Mouse (Mus musculus): ENCODE data around the gene Rtf1.
"Not testable (repeated sequence)": the region's sequence is repeated elsewhere in the genome, so short reads cannot be mapped to it uniquely, and the experiment has no call there.

Rtf1 gene

GRCm38 (mm10) chr2:119674525-119675214 is at the start of gene Rtf1:
Gene Rtf1 (plus strand): TSS chr2:119675068.
- DNase-seq (ENCODE audit: low spot score), result peak; percentile 86

- no peak for DNase-seq (ENCODE audit: low spot score)
These were observed 38.1 kb upstream of the Rtf1 start for GRCm38 (mm10) chr2:119636781-119637180.

GRCm38 (mm10) chr2:119641214-119641912 is 33.5 kb upstream of the Rtf1 start:
- DNase-seq (ENCODE audit: low spot score), result no peak

- DNase-seq (ENCODE audit: low spot score), result no peak
These were observed 30.6 kb upstream of the Rtf1 start for GRCm38 (mm10) chr2:119644254-119644653.

- DNase-seq (ENCODE audit: low spot score), result peak; percentile 86
These were observed 12.4 kb upstream of the Rtf1 start, which contains the start of gene Ndufaf1 for GRCm38 (mm10) chr2:119662220-119663182. Gene Ndufaf1 (minus strand): TSS chr2:119662827.

DNA sequence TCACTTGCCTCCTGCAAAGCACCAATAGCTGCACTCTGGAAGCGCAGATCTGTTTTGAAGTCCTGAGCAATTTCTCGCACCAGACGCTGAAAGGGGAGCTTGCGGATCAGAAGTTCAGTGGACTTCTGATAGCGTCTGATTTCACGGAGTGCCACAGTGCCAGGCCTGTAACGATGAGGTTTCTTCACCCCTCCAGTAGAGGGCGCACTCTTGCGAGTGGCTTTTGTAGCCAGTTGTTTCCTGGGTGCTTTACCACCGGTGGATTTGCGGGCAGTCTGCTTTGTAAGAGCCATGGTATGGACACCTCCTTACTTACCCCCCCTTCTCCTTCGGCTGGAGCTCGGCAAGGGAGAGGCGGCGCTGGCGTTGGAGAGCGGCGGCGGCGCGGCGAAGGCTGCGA is 9.1 kb upstream of the Rtf1 start:
- DNase-seq (ENCODE audit: low spot score), result not testable (repeated sequence)

DNA sequence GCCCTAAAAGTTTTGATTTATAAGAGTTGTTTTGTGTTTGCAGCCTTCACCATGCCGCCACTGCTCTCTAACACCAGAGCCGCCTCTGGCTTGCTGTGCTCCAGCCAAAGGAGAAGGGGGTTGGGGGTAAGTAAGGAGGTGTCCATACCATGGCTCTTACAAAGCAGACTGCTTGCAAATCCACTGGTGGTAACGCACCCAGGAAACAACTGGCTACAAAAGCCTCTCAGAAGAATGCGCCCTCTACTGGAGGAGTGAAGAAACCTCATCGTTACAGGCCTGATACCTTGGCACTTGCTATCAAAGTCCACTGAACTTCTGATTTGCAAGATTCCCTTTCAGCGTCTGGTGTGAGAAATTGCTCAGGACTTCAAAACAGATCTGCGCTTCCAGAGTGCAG is 5.9 kb upstream of the Rtf1 start:
- peak; percentile 63 for DNase-seq (ENCODE audit: low spot score)

- peak; percentile 45 for DNase-seq (ENCODE audit: low spot score)
These were observed 432 bp downstream of the Rtf1 start for GRCm38 (mm10) chr2:119675215-119675784.

DNA sequence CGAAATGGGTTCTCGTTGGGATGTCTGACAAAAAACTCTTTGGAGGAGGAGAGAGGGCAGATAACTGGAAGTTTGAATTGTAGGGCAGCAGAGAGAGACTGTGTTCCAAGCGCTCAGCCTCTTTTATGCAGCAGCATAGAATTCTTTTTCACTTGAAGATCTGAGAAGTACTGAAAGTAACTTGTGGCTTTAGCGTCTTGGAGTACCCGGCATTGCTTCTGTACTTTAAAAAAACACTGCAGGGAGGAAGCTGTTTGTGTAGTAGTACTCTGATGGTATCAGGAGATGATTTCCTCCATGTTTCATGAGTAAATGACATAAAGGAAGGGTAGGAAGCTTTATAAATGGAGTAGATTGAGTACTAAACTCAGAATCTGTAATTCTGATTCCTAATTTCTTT is 963 bp downstream of the Rtf1 start:
- DNase-seq (ENCODE audit: low spot score), result no peak

DNA sequence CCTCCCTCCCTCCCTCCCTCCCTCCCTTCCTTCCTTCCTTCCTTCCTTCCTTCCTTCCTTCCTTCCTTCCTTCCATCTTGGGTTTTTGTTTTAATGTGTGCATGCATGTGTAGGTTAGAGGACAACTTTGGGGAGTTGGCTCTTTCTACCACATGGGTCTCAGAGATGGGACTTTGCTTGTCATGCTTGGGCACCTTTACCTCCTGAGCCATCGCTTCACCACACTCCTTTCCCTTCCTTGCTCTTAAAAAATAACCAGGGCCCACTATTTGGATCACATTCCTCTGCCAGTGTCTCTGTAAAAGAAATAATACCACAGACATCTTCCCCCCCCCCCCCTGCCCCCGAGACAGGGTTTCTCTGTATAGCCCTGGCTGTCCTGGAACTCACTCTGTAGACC is 8.8 kb downstream of the Rtf1 start:
- no peak for DNase-seq (ENCODE audit: low spot score)

- no peak for DNase-seq (ENCODE audit: low spot score)
These were observed 17.3 kb downstream of the Rtf1 start for GRCm38 (mm10) chr2:119692003-119692701.

DNA sequence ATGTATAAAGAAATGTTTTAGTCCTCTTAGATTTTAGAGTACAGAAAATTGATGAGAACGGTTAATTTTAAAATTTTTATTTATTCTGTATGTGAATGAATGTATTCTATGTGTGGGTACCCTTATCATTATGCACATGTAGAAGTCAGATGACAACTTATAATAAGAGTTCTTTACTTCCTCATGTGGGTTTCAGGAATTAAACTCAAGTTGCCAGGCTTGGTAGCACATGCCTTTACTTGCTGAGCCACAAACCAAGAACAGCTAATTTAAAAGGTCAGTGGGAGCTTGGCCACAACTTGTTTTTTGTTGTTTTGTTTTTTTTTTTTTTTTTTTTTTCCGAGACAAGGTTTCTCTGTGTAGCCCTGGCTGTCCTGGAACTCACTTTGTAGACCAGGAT is 20.0 kb downstream of the Rtf1 start:
- DNase-seq (ENCODE audit: low spot score), result no peak

DNA sequence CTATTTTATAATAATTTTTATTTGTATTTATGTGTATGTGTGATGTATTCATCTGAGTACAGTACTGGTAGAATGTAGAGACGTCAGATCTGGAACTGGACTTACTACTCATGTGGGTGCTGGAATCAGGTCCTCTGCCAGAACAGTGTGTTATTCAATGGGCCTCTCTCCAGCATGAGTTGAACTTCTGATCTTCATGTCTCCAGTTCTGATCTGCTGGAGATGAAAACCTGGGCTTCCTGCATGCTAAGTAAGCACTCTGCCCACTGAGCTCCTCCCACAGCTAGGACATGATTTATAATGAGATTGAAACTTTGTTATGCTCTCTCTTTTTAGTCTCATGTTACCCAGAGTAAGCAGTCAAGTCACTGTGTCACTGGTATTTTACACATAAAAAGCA is 21.2 kb downstream of the Rtf1 start:
- DNase-seq (ENCODE audit: low spot score), result no peak

GRCm38 (mm10) chr2:119698472-119698871 is 23.6 kb downstream of the Rtf1 start:
- no peak for DNase-seq (ENCODE audit: low spot score)

- no peak for DNase-seq (ENCODE audit: low spot score)
These were observed 25.1 kb downstream of the Rtf1 start for GRCm38 (mm10) chr2:119699962-119700361.

DNA sequence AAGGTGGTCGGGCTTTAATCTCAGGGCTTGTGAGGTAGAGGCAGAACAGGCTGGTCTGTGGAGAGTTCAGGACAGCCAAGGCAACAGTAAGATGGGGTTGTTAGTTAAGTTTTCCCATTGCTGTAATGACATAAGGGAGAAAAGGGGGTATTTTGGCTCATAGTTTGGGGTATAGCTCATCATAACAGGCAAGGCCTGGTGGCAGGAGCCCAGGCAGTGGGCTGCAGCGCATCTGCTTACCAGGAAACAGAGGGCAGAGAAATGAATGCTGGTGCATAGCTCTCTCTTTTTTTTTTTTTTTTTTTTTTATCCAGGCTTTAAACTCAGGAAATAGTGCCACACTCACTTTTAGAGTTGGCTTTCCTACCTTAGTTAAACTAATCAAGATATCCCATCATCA is 28.3 kb downstream of the Rtf1 start:
- no peak for DNase-seq (ENCODE audit: low spot score)

DNA sequence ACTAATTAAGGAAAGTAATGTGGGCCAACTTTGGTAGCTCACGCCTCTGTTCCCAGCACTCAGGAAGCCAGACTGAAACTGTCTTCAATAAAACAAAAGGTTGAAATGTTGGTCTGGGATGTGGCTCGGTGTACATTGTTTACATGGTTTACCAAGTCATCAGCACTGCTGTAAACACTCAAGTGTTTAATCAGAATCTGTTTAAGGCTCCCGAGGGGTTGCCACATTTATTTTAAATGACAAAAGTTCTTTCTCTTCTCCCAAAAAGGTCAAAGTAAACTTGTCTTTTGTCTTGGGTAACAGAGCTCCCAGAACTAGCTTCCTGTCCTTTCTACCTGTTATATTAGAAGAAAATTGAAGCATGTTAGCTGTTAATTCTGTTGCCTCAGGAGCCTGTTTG is 32.8 kb downstream of the Rtf1 start:
- DNase-seq (ENCODE audit: low spot score), result no peak

- DNase-seq (ENCODE audit: low spot score), result no peak
These were observed 35.1 kb downstream of the Rtf1 start for GRCm38 (mm10) chr2:119710011-119710410.

- not testable (repeated sequence) for DNase-seq (ENCODE audit: low spot score)
These were observed 41.0 kb downstream of the Rtf1 start for GRCm38 (mm10) chr2:119715868-119716267.

DNA sequence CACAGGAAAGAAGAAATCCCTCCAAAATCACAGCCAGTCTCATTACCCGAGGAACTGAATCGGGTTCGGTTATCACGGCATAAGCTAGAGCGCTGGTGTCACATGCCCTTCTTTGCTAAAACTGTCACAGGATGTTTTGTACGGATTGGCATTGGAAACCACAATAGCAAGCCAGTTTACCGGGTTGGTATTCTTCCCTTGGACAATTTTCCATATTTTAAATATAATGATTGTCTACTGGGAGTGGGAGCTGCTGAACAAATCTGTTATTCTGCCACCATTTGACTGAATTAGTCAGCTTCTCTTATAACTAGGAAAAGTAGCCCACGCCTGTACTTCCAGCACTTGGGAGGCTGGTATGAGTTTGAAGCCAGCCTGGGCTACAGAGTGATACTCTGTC is 46.2 kb downstream of the Rtf1 start:
- DNase-seq (ENCODE audit: low spot score), result no peak

GRCm38 (mm10) chr2:119727762-119728416 is 53.0 kb downstream of the Rtf1 start:
- DNase-seq (ENCODE audit: low spot score), result no peak
